Mouse (Mus musculus): Measurements from ENCODE around the gene Ipo13.

DNA sequence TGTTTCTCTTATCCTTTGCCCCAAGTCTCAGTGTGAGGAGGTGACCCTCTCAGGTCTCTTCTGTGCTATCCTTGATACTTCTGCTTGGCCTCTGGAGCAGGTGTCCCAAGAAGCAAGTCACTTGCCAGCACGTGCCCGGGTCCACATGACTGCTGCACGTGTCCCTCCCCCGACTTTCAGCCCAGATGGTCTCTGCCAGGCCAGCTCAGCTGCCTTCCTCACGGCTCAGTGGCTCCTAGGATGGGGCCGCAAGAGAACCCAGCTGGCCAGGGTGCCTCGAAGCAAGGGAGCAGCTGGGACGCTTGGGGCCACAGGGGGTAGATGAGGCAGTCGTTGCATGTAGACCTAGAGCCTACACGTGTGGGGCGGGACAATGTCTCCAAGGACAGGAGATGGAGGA is 69.5 kb downstream of the Ipo13 start:
- TF ChIP-seq EP300 (IDR thresholded peaks at IDR 0.05; ENCODE audit: low read depth) (no peak), CTCF (IDR thresholded peaks at IDR 0.05; ENCODE audit: low read depth) (no peak)

All from heart, postnatal 0 days (tissue).